Mouse (Mus musculus) kidney, embryonic 16.5 days (tissue): ENCODE measurements around the gene Gckr. TPM values are rescaled to one million over a fixed set of nuclear protein-coding genes. Genes with fewer than 3 reads are reported as not detected.

Experiments
- ATAC-seq: fragments of 200-750 bp; cut with Nextera tagmentation; 2 replicates; pipeline ENCODE4 v1.8.0; 2017; ENCODE audit warnings: moderate TSS enrichment; ENCODE audit not compliant: low FRiP score, low TSS enrichment
- H3K27ac ChIP-seq: fragments of 300-500 bp; sonication (generic); 2 replicates; pipeline ENCODE4 v1.5.1; 2014; ENCODE audit warnings: low read length
- H3K27me3 ChIP-seq: fragments of 300-500 bp; sonication (generic); 2 replicates; pipeline ENCODE4 v1.6.1; 2014; ENCODE audit warnings: low read length, control low read depth, mixed read lengths; ENCODE audit not compliant: insufficient read depth
- H3K36me3 ChIP-seq: fragments of 300-500 bp; sonication (generic); 2 replicates; pipeline ENCODE4 v1.6.1; 2014; ENCODE audit warnings: low read length, control low read depth, mixed read lengths; ENCODE audit not compliant: insufficient read depth
- H3K4me1 ChIP-seq: fragments of 300-500 bp; sonication (generic); 2 replicates; pipeline ENCODE4 v1.6.1; 2014; ENCODE audit warnings: low read length, control low read depth, mixed read lengths; ENCODE audit not compliant: insufficient read depth
- H3K4me2 ChIP-seq: fragments of 300-500 bp; sonication (generic); replicated peaks from 2 replicates; pipeline ENCODE4 v1.6.1; 2014; ENCODE audit warnings: low read depth, low read length
- H3K4me3 ChIP-seq: fragments of 300-500 bp; sonication (generic); 2 replicates; pipeline ENCODE4 v1.5.1; 2014; ENCODE audit warnings: mild to moderate bottlenecking, low read length
- H3K9ac ChIP-seq: fragments of 300-500 bp; sonication (generic); replicated peaks from 2 replicates; pipeline ENCODE4 v1.6.1; 2014; ENCODE audit warnings: low read length
- H3K9me3 ChIP-seq: fragments of 300-500 bp; sonication (generic); 2 replicates; pipeline ENCODE4 v1.6.1; 2016; ENCODE audit warnings: low read length, control low read depth
- WGBS: fragments of 180-500 bp; shearing (Covaris S2); extraction: QIAGEN DNeasy Blood & Tissue Kit; methylation state at CpG from one replicate; pipeline ENCODE4 v1.1.7; 2014; 5-methylcytosine and 5-hydroxymethylcytosine counted together
- polyA plus RNA-seq: library from polyadenylated mRNA; unstranded; fragments of >200 nt; fragmentation: Nextera tagmentation; extraction: Ambion mirVana; gene quantifications from 2 replicates; pipeline ENCODE4 v1.2.1, GENCODE M21; 2015

Gene Gckr
- polyA plus RNA-seq, 1 experiment from 2014 or later, result 0.24 TPM

DNA sequence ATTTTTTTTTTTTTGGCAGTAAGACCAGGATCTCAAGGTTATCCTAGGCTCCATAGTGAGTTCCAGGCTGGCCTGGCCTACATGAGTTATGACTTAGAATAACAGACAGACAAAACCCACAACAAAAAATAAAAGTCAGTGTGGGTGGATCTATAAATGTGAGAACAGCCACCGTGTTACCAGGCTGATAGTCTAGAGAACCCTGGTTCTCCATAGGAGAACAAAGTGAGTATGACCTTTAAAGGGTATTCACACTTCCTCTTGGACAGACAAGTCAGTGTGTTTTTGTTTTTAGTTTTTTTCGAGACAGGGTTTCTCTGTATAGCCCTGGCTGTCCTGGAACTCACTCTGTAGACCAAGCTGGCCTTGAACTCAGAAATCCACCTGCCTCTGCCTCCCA is 41.3 kb upstream of the Gckr start:
- peaks cover 29% of the 10 kb centered on the region for H3K36me3 ChIP-seq
- no peak overlapping the region for H3K27ac ChIP-seq
- WGBS, result 81% methylated on average over 2 of the region's 2 CpGs
- H3K27me3 ChIP-seq, result no peaks in the 10 kb centered on the region
- 0 out of 2 replicates have a peak, but pooled peaks cover 4% of the 10 kb centered on the region for H3K4me1 ChIP-seq
- H3K4me3 ChIP-seq, result no peak overlapping the region
- no peaks in the 10 kb centered on the region for H3K9me3 ChIP-seq
- no peak overlapping the region for H3K9ac ChIP-seq
- H3K4me2 ChIP-seq, result no peak overlapping the region
- ATAC-seq, result no peak

DNA sequence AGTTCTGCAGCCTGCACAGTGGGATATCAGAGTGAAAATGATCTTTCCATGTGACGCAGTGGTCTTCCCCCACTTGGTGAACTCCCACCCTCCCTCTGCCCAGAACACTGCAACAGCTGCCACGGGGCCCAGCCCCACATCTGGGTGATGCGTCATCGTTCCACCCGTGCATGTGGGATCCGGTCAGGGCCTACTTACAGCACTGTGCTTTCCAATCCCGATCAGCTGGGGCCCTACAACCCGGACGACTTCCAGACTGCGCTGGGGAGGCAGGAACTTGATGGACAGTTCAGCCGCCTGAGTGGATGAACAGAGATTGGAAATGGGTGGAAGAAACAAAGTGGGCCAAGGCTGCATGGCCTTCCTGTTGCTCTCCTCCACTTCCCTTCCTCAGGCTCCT is 39.6 kb upstream of the Gckr start:
- no peaks in the 10 kb centered on the region for H3K9me3 ChIP-seq
- no peak overlapping the region for H3K9ac ChIP-seq
- no peaks in the 10 kb centered on the region for H3K4me1 ChIP-seq
- no peaks in the 10 kb centered on the region for H3K27me3 ChIP-seq
- WGBS, result 83% methylated on average over 11 of the region's 11 CpGs
- ATAC-seq, result no peak
- no peak overlapping the region for H3K4me3 ChIP-seq
- H3K27ac ChIP-seq, result no peak overlapping the region
- peaks cover 35% of the 10 kb centered on the region for H3K36me3 ChIP-seq
- no peak overlapping the region for H3K4me2 ChIP-seq

DNA sequence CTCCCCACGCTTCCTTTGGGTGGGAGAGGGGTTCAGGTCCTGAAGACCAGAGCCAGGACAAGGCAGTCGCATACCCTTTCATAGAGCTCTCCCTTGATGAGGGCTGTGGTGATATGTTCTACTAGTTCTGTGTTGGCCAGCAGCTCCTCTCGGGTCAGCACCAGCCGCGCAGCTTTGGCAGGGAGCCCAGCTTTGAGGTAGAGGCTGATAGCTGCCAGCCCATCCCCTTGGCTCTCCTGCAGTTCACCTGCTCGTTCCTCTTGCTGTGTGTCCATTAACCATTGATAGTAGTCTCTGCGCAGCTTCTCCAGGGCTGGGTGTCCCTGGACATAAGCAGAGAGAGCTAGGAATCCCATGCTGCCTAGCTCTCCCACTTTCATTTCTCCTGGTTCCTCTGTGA is 31.1 kb upstream of the Gckr start:
- H3K4me1 ChIP-seq, result no peaks in the 10 kb centered on the region
- H3K4me2 ChIP-seq, result no peak overlapping the region
- H3K9ac ChIP-seq, result no peak overlapping the region
- H3K36me3 ChIP-seq, result peaks cover 64% of the 10 kb centered on the region
- H3K27me3 ChIP-seq, result no peaks in the 10 kb centered on the region
- WGBS, result 93% methylated on average over 7 of the region's 7 CpGs
- H3K9me3 ChIP-seq, result no peaks in the 10 kb centered on the region
- H3K27ac ChIP-seq, result no peak overlapping the region
- no peak for ATAC-seq
- no peak overlapping the region for H3K4me3 ChIP-seq

DNA sequence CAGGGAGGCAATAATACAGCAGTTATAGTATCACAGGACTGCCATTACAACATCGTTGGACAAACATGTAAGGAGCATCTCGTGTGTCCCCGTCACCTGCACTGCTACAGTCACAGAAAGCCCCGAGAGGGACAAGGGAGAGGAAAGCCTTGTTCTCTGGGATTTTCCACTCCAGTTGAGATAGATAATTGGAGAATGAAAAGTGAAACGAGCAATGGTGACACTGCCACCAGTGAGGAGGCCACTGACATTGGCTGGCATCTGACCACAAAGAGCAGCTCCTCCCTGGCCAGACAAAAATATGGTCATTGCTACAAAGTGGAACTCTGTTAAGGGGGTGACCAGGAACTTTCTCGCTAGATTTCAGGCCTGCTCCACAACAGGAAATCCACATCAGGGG is 29.6 kb upstream of the Gckr start:
- H3K4me2 ChIP-seq, result no peak overlapping the region
- no peaks in the 10 kb centered on the region for H3K27me3 ChIP-seq
- H3K36me3 ChIP-seq, result peaks cover 64% of the 10 kb centered on the region
- ATAC-seq, result no peak
- no peaks in the 10 kb centered on the region for H3K9me3 ChIP-seq
- 86% methylated on average over 6 of the region's 6 CpGs for WGBS
- H3K27ac ChIP-seq, result no peak overlapping the region
- no peak overlapping the region for H3K9ac ChIP-seq
- H3K4me1 ChIP-seq, result no peaks in the 10 kb centered on the region
- H3K4me3 ChIP-seq, result no peak overlapping the region

DNA sequence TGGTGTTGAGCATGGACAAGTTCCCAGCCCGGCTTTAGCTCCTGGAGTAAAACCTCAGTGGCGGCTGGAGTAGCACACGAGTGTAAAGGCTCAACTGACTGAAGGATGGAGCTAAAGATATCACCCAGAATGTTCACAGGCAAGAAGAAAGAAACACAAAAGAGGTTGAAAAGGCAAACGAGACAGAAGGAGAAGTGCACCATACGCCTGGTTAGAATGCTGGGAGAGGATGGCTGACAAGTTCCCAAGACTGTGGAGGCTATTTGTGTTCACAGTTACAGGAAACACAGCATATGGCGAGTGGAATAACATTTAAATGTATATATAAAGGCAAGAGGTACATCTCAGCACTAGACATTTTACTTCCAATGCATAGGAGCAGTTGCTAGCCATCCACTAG is 24.2 kb upstream of the Gckr start:
- no peak for ATAC-seq
- H3K27ac ChIP-seq, result no peak overlapping the region
- no peak overlapping the region for H3K9ac ChIP-seq
- no peaks in the 10 kb centered on the region for H3K4me1 ChIP-seq
- 89% methylated on average over 6 of the region's 6 CpGs for WGBS
- H3K4me2 ChIP-seq, result no peak overlapping the region
- no peaks in the 10 kb centered on the region for H3K27me3 ChIP-seq
- no peaks in the 10 kb centered on the region for H3K9me3 ChIP-seq
- peaks cover 34% of the 10 kb centered on the region for H3K36me3 ChIP-seq
- H3K4me3 ChIP-seq, result no peak overlapping the region

DNA sequence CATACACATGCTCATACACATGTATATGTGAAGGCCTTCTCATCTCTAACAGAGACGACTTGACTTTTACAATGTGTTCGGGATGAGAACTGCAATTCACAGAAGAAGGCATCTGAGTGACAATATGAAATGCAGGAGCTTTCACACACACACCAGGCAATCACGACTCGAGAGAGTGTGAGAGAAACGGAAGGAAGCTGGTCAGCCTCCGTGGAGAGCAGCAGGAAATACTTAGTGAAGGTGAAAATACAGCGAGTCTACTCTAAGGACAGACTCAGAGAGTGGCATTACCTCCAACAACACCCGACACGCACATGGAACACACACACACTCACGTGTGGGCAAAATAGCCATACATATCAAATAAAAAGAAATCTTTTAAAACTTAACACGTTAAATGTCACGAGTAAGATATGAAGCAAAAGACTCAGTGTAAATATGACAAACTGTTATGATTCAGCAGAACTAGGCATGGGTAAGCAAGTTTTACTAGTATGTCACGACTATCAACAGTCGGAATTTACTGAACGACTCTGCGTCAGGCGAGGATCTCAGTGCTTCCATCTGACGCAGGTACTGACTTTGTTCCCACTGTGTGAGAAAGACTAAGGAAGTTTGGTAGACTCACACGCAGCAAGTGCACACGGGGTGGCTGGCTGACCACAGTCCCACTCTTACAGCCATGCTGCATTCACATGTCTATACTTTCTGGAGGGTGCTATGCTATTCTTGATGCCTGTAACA is 17.8 kb upstream of the Gckr start:
- H3K9ac ChIP-seq, result no peak overlapping the region
- no peak for ATAC-seq
- no peaks in the 10 kb centered on the region for H3K4me1 ChIP-seq
- no peak overlapping the region for H3K4me3 ChIP-seq
- H3K36me3 ChIP-seq, result peaks cover 38% of the 10 kb centered on the region
- H3K4me2 ChIP-seq, result no peak overlapping the region
- H3K9me3 ChIP-seq, result no peaks in the 10 kb centered on the region
- no peak overlapping the region for H3K27ac ChIP-seq
- WGBS, result 86% methylated on average over 20 of the region's 20 CpGs
- no peaks in the 10 kb centered on the region for H3K27me3 ChIP-seq

DNA sequence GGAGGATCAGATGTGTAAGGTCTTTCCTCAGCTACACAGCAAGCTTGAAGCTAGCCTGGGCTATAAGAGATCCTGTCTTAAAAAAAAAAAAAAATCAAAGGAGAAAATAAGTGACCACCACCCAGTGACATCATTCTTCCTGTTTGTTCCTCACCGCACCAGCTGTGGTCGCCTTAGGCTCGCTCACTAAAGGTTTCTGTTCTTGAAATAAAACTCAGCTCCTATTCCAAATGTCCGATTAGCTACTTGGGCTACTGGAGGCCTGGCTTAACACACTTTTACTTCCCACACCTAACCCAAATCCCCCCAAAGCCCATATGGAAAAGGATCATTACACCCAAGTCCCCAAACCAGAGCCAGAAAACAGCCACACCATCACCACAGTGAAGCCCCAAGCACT is 9.0 kb upstream of the Gckr start:
- H3K9ac ChIP-seq, result no peak overlapping the region
- H3K4me1 ChIP-seq, result peaks cover 5% of the 10 kb centered on the region; the same call in 1 of the 2 replicates
- H3K9me3 ChIP-seq, result no peaks in the 10 kb centered on the region
- ATAC-seq, result no peak
- no peak overlapping the region for H3K27ac ChIP-seq
- H3K4me2 ChIP-seq, result no peak overlapping the region
- 79% methylated on average over 4 of the region's 4 CpGs for WGBS
- no peaks in the 10 kb centered on the region for H3K27me3 ChIP-seq
- H3K4me3 ChIP-seq, result no peak overlapping the region
- H3K36me3 ChIP-seq, result peaks cover 18% of the 10 kb centered on the region; the same call in 1 of the 2 replicates

DNA sequence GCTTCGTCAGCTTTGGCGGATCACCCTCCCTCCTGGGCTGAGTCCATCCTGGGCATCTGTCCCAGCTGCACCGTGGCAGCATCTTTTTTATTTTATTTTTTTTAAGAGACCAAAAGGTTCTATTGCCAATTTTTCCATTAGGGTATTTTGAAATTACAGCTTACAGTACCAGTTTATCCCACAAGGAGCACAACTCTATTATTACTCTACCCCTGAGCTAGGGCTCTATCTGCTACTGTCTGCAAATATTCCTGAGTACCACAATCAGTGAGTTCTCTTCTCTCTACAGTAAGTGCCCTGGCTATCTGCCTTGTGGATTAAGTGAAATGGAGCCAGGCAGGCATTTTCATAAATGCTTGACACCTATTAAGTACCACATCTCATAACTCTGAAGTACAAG is 8.6 kb upstream of the Gckr start:
- Histone ChIP-seq H3K4me1 (peaks cover 5% of the 10 kb centered on the region; the same call in 1 of the 2 replicates), H3K27ac (no peak overlapping the region), H3K4me2 (no peak overlapping the region), H3K27me3 (no peaks in the 10 kb centered on the region), H3K9me3 (no peaks in the 10 kb centered on the region), H3K4me3 (no peak overlapping the region), H3K36me3 (peaks cover 14% of the 10 kb centered on the region; the same call in 1 of the 2 replicates), H3K9ac (no peak overlapping the region)
- no peak for ATAC-seq
- WGBS, result 82% methylated on average over 3 of the region's 3 CpGs

DNA sequence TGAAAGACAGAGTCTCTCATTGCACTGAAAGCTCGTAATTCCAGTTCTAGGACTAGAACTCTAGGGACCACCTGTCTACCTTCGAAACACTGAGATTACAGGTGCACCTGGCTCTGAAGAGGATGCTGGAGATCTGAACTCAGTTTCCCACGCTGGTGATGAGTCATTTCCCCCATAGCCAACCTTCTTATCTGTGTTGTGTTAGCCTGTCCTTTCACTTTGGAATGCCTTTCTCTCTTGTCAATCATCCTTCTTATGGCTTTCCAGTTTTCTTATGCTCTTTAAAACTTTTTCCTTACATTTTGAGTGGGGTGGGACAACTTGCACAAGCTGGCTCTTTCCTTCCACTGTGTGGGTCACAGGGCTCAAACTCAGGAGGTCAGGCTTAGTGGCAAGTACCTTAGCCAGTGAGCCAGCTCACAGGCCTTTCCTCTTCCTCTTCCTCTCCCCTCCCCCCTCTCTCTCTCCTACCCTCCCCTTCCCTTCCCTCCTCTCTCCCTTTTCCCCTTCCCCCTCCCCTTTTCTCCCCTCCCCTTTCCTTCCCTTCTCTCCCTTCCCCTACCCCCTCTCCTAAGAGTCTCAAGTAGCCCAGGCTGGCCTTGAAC is 7.5 kb upstream of the Gckr start:
- H3K27ac ChIP-seq, result no peak overlapping the region
- peaks cover 11% of the 10 kb centered on the region; the same call in 1 of the 2 replicates for H3K36me3 ChIP-seq
- H3K4me2 ChIP-seq, result peak overlapping the region; percentile 74
- H3K4me3 ChIP-seq, result no peak overlapping the region
- peaks cover 7% of the 10 kb centered on the region for H3K4me1 ChIP-seq
- WGBS, result 75% methylated on average over 3 of the region's 3 CpGs
- no peak for ATAC-seq
- H3K9ac ChIP-seq, result no peak overlapping the region; the same call in 1 of the 2 replicates
- no peaks in the 10 kb centered on the region for H3K27me3 ChIP-seq
- H3K9me3 ChIP-seq, result no peaks in the 10 kb centered on the region
